Mouse (Mus musculus) heart, postnatal 0 days (tissue): ENCODE data around the gene Igfbpl1. TPM values are rescaled to one million over a fixed set of nuclear protein-coding genes. Genes with fewer than 3 reads are reported as not detected.
A peak's percentile ranks its signal among the peaks of the same experiment; 100 is the strongest.

Experiments
- ATAC-seq: fragments of 200-750 bp; cut with Nextera tagmentation; 2 replicates; pipeline ENCODE4 v1.8.0; 2017; ENCODE audit warnings: low read depth, moderate number of reproducible peaks, moderate library complexity; ENCODE audit not compliant: insufficient read depth
- DNase-seq: peaks from one replicate; pipeline ENCODE4 v3.0.0-alpha.2; 2016; ENCODE audit warnings: low spot score
- H3K27ac ChIP-seq: fragments of 300-500 bp; sonication (generic); 2 replicates; pipeline ENCODE4 v1.5.1; 2014; ENCODE audit warnings: low read depth, mild to moderate bottlenecking
- H3K27me3 ChIP-seq: fragments of 300-500 bp; sonication (generic); 2 replicates; pipeline ENCODE4 v1.6.1; 2014; ENCODE audit warnings: low read length, mixed read lengths; ENCODE audit not compliant: control insufficient read depth, insufficient read depth
- H3K36me3 ChIP-seq: fragments of 300-500 bp; sonication (generic); replicated peaks from 2 replicates; pipeline ENCODE4 v1.6.1; 2014; ENCODE audit warnings: low read length, mixed read lengths; ENCODE audit not compliant: control insufficient read depth, insufficient read depth
- H3K4me1 ChIP-seq: fragments of 300-500 bp; sonication (generic); 2 replicates; pipeline ENCODE4 v1.6.1; 2014; ENCODE audit warnings: antibody characterized with exemption; ENCODE audit not compliant: control insufficient read depth, insufficient read depth
- H3K4me2 ChIP-seq: fragments of 300-500 bp; sonication (generic); 2 replicates; pipeline ENCODE4 v1.6.1; 2014; ENCODE audit warnings: low read depth, mild to moderate bottlenecking, low read length, moderate library complexity
- H3K4me3 ChIP-seq: fragments of 300-500 bp; sonication (generic); 2 replicates; pipeline ENCODE4 v1.5.1; 2014; ENCODE audit warnings: low read depth, low read length
- H3K9ac ChIP-seq: fragments of 300-500 bp; sonication (generic); replicated peaks from 2 replicates; pipeline ENCODE4 v1.6.1; 2014; ENCODE audit warnings: low read depth, low read length, mixed read lengths
- H3K9me3 ChIP-seq: fragments of 300-500 bp; sonication (generic); replicated peaks from 2 replicates; pipeline ENCODE4 v1.6.1; 2016; ENCODE audit warnings: low read length; ENCODE audit not compliant: control insufficient read depth
- CTCF ChIP-seq: IDR thresholded peaks from 2 replicates; pipeline ENCODE4 v1.5.1; 2016; ENCODE audit warnings: antibody characterized with exemption, control low read depth, low read depth
- EP300 ChIP-seq: IDR thresholded peaks from 2 replicates; pipeline ENCODE4 v1.6.1; 2016; ENCODE audit warnings: antibody characterized with exemption, low read depth
- WGBS: fragments of 180-500 bp; shearing (Covaris S2); extraction: QIAGEN DNeasy Blood & Tissue Kit; methylation state at CpG from one replicate; pipeline ENCODE4 v1.1.7; 2014; 5-methylcytosine and 5-hydroxymethylcytosine counted together
- polyA plus RNA-seq: library from polyadenylated mRNA; unstranded; fragments of >200 nt; fragmentation: Nextera tagmentation; extraction: Ambion mirVana; gene quantifications from 2 replicates; pipeline ENCODE4 v1.2.1, GENCODE M21; 2015
- total RNA-seq: library from RNA; depleted of rRNA; stranded (reverse); fragments of >200 nt; gene quantifications from 2 replicates; pipeline ENCODE4 v1.2.3, GENCODE M21; 2014; ENCODE audit warnings: low replicate concordance

Igfbpl1 gene
- total and polyA plus RNA-seq, 2 experiments from 2014 or later = 1.6 to 9.3 TPM

DNA sequence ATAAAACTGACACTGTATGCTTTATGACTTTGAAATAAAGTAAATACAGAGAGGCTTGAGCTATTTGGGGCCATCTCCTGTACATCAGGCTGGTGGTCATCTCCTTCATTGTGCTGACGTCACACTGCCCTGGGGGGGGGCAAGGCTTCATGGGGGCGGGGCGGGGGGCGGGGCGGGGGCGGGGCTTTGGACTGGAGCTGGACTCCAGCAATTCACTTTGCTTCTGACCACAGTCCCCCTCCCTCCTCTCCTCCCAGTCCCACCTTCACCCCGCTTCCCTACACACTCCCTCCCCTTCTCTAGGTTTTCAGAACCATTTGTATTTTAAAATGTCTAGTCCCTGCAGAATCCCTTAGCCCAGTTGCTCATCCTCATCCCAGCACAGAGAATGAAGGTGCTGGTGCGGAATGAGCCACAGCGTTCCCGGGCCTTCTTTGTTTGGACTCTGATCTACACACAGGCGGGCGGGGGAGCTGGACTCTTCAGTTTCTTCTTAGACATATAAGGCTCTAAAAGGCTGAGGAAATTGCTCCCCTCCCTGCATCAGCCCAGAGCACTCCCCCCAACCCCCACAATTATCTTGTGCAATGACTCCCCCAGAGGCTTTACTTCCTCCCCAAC lies 31.4 kb downstream of the Igfbpl1 start:
- ATAC-seq (peak; percentile 42), DNase-seq (no peak)
- peak overlapping the region; percentile 30; the same call in 1 of the 2 replicates for H3K4me3 ChIP-seq
- peak overlapping the region; percentile 55; the same call in 1 of the 2 replicates for H3K27ac ChIP-seq
- H3K27me3 ChIP-seq = no peaks in the 10 kb centered on the region
- H3K9ac ChIP-seq = no peak overlapping the region
- peaks cover 19% of the 10 kb centered on the region for H3K4me1 ChIP-seq
- H3K4me2 ChIP-seq = peak overlapping the region; percentile 57
- WGBS = 9% methylated on average over 12 of the region's 12 CpGs
- H3K9me3 ChIP-seq = no peaks in the 10 kb centered on the region
- H3K36me3 ChIP-seq = no peaks in the 10 kb centered on the region
- TF ChIP-seq EP300 (no peak), CTCF (no peak)

DNA sequence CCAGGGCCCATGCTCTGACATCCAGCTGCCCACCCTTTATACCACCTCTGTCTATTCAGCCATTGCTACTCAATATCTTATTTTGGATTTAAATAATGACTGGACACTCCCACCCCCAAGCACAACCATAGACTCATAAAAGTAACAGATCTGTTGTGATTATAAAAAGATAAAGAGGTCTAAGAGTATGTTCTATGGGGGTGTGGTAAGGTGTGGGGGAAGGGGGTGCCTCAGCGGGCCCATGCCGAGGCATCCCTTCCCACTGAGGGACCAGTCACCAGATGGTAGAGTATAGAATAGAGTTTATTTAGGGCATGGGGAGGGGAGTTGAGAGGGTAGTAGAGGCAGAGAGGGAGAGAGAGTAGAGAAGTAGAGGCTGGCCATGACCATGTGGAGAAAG lies 36.7 kb downstream of the Igfbpl1 start:
- DNase-seq (no peak), ATAC-seq (0 out of 2 replicates have a peak, but pooled peaks have one; percentile 5)
- H3K27ac ChIP-seq = 0 out of 2 replicates have a peak overlapping the region, but pooled peaks have one; percentile 30
- no peak for TF ChIP-seq EP300
- TF ChIP-seq CTCF = no peak
- H3K27me3 ChIP-seq = no peaks in the 10 kb centered on the region
- no peak overlapping the region for H3K4me2 ChIP-seq
- H3K9ac ChIP-seq = no peak overlapping the region
- 49% methylated on average over 2 of the region's 2 CpGs for WGBS
- H3K9me3 ChIP-seq = no peaks in the 10 kb centered on the region
- H3K4me3 ChIP-seq = no peak overlapping the region
- peaks cover 25% of the 10 kb centered on the region for H3K4me1 ChIP-seq
- H3K36me3 ChIP-seq = no peaks in the 10 kb centered on the region

DNA sequence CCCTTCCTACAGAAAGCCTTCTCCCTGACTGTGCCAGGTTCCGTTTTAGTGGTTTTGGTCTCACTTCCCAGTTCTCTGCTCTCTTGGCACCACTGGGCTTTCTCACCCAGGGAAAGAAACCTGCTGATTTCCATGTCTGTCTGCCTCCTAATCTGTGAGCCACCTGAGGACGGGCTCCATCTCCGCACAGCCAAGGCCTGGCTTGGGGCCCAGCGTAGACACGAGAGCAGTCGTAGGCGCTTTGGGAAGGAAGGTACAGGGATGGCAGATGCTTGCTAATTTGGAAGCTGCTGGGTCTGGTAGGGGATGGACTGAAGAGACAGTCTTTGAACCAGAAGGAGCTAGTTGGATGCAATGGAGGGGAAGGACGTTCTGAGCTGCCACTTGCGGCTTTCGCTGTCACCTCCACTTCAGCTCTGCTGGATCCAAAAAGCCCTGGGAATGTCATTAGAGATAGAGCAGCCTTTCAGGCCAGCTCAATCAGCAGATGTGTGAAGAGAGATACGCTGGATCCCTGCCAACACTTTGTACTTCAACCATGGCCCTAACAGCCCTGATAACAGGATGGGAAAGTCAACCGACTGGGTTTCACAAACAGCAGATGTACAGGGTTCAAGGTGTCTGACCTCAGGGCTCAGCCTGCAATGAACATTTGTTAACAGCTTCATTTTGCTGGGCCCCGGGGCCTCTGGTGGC lies 37.3 kb downstream of the Igfbpl1 start:
- H3K27me3 ChIP-seq = no peaks in the 10 kb centered on the region
- H3K4me2 ChIP-seq = 0 out of 2 replicates have a peak overlapping the region, but pooled peaks have one; percentile 11
- WGBS = 8% methylated on average over 13 of the region's 13 CpGs

DNA sequence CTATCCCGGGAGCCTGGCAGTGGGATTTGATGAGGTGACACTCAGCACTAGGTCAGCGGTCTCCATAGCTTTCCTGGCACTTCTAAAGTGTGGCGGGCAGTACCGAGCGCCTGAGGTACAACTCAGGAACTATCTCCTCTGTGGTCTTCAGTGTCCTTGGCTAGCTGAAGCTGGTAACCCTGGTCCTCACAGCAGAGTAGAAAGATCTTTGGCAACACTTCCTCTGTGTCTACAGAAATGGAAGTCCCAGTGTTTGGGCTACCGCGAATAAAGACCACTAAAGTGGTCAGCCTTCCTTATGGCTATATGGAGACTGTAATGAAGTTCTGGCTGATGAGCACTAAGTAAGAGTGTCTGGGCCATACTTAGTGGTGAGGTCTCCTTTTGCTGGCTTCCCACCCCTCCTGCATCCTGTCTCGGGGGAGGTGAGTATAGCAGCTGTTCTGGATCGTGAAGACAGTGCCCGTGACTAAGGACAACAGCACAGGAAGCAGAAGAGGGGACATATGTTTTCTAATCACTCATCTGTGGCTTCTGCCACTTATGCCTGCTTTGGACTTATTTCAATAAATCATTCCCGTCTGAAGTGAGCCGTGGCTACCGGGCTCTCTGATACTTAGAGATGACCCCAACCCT lies 38.2 kb downstream of the Igfbpl1 start:
- Histone ChIP-seq H3K9ac (no peak overlapping the region), H3K4me3 (no peak overlapping the region), H3K9me3 (no peaks in the 10 kb centered on the region), H3K36me3 (no peaks in the 10 kb centered on the region), H3K27me3 (no peaks in the 10 kb centered on the region), H3K27ac (no peak overlapping the region), H3K4me2 (no peak overlapping the region), H3K4me1 (peaks cover 21% of the 10 kb centered on the region)
- no peak for ATAC-seq
- DNase-seq = no peak
- 64% methylated on average over 13 of the region's 13 CpGs for WGBS
- TF ChIP-seq CTCF = no peak
- no peak for TF ChIP-seq EP300

More for the DNA sequence above, 37.3 kb downstream of the Igfbpl1 start:
- Histone ChIP-seq H3K9me3 (no peaks in the 10 kb centered on the region), H3K9ac (no peak overlapping the region), H3K36me3 (no peaks in the 10 kb centered on the region), H3K4me1 (peaks cover 21% of the 10 kb centered on the region), H3K27ac (0 out of 2 replicates have a peak overlapping the region, but pooled peaks have one; percentile 30), H3K4me3 (no peak overlapping the region)
- ATAC-seq (peak; percentile 55), DNase-seq (peak; percentile 45)
- TF ChIP-seq EP300 (0 out of 2 replicates have a peak, but pooled peaks have one; percentile 55), CTCF (no peak)

DNA sequence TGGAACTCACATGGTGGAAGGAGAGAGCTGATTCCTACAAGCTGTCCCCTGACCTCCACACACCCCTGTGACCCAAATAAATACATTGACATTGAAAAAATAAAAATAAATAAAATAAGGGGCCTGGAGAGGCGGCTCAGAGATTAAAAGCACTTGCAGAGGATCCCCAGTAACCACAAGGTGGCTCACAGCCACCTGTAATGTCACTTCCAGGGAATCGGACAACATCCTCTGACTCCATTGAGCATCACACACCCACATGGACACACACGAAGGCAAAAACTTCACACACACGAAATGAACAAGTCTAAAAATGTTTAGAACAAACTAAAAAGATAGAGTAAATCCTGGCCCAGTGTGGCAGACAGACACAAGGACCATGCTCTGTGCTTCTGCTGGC lies 40.0 kb downstream of the Igfbpl1 start:
- no peak overlapping the region for H3K9ac ChIP-seq
- no peaks in the 10 kb centered on the region for H3K36me3 ChIP-seq
- H3K27ac ChIP-seq = no peak overlapping the region
- DNase-seq = no peak
- no peak for ATAC-seq
- H3K4me1 ChIP-seq = peaks cover 21% of the 10 kb centered on the region
- no peaks in the 10 kb centered on the region for H3K9me3 ChIP-seq
- 51% methylated on average over 4 of the region's 4 CpGs for WGBS
- no peak for TF ChIP-seq EP300
- TF ChIP-seq CTCF = peak; percentile 28
- no peak overlapping the region for H3K4me2 ChIP-seq
- no peak overlapping the region for H3K4me3 ChIP-seq
- no peaks in the 10 kb centered on the region for H3K27me3 ChIP-seq
